Mouse (Mus musculus) liver, adult (tissue): ENCODE results near the gene Vmn1r203.
"Not testable (repeated sequence)": the region's sequence is repeated elsewhere in the genome, so short reads cannot be mapped to it uniquely, and the experiment has no call there.

Experiments used
- GATA4 ChIP-seq: IDR thresholded peaks from 2 replicates; pipeline ENCODE4 v1.6.1; 2014; ENCODE audit warnings: mild to moderate bottlenecking, low read length; ENCODE audit not compliant: insufficient replicate concordance

Gene Vmn1r203

GRCm38 (mm10) chr13:22517814-22518213 is at the start of gene Vmn1r203:
Vmn1r203 (plus strand) TSS chr13:22518114.
- TF ChIP-seq GATA4, result no peak

GRCm38 (mm10) chr13:22471623-22472022 is 46.3 kb upstream of the Vmn1r203 start, which contains the start of gene Vmn1r201:
Vmn1r201 (plus strand) TSS chr13:22471923.
- TF ChIP-seq GATA4, result no peak

- no peak for TF ChIP-seq GATA4
Observed at GRCm38 (mm10) chr13:22502431-22502830, 15.5 kb upstream of the Vmn1r203 start.

- TF ChIP-seq GATA4, result no peak
Observed at GRCm38 (mm10) chr13:22505281-22505680, 12.6 kb upstream of the Vmn1r203 start, which contains the start of gene Vmn1r202. Vmn1r202 (minus strand) TSS chr13:22505381.

GRCm38 (mm10) chr13:22552898-22553297 is 35.0 kb downstream of the Vmn1r203 start, which contains the start of gene Vmn1r204:
Vmn1r204 (plus strand) TSS chr13:22553198.
- TF ChIP-seq GATA4, result not testable (repeated sequence)
